Mouse (Mus musculus) kidney, adult 18-20 months (tissue): ENCODE results near the gene Hist2h2aa2.
"Not testable (repeated sequence)": the region's sequence is repeated elsewhere in the genome, so short reads cannot be mapped to it uniquely, and the experiment has no call there.

Experiments
- DNase-seq: peaks from one replicate; pipeline ENCODE4 v3.0.0; 2021

The Hist2h2aa2 gene

GRCm38 (mm10) chr3:96261623-96262022, 21.5 kb upstream of the Hist2h2aa2 start:
- no peak for DNase-seq

- DNase-seq: no peak
Measured at GRCm38 (mm10) chr3:96260220-96260619, 20.1 kb upstream of the Hist2h2aa2 start.

- DNase-seq: no peak
Measured at GRCm38 (mm10) chr3:96257190-96257589, 17.1 kb upstream of the Hist2h2aa2 start.

GRCm38 (mm10) chr3:96255926-96256593, 16.0 kb upstream of the Hist2h2aa2 start:
- DNase-seq: no peak

DNA sequence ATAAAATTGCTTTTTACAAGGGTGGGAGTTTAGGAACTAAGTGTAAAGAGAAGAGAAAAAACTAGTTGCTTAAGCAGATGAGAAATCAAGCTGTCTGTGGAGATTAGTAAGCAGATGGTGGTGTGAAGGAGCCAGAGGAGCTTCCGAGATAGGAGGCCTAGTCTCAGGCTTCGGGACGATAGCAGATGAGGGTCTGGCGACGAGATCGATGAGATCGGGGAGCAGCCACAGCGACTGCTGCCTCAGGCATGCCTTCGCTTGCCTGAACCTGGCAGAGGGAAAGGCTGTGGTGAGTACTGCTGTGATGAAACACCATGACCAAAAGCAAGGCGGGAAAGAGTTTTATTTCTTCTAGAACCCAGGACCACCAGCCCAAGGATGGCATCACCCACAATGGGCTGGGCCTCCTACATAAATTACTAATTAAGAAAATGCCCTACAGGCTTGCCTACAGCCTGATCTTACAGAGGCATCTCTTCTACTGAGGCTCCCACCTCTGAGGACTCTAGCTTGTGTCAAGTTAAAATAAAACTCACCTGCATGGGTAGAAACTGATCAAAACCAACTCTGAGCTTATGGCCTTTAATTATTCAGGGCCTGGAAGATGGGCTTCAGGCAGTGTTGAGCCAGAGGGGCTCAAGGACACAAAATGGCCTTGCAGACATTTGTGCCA, 14.7 kb upstream of the Hist2h2aa2 start:
- no peak for DNase-seq

DNA sequence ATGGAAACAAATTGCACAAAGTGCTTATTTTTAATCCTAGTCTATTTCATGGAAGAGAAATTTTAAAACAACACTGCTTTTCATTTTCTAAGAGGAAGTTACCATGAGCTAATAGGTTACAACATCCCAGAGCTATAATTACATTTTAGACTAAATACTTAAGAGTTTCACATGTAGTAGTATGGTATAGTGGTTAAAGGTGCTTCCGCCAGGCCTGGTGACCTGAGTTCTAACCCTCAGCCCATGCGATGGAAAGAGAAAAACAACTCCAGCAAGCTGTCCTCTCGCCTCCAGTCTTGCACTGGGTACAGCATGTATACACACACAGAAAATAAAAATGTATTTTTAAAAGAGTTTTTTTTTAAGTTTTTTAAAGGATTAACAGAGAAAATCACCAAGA, 11.7 kb upstream of the Hist2h2aa2 start:
- DNase-seq: no peak

DNA sequence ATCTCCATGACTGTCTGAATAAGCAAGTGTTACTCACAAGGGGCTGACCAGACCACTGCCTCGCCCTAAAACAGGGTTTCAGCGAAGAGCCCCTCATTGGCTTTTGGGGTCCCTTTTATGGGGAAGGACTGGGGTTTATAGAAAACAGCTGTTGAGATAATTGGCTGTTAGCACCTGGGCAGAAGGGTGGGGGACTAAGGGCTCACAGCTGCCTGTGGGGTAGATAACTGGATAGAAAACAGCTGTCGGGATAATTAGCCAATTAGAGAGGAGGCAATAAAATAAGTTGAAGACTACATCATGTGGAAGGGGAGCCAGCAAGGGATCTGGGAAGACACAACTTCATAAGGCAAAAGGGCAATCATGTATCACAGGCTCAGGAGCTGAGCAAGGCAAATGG, 10.8 kb upstream of the Hist2h2aa2 start:
- DNase-seq: no peak

GRCm38 (mm10) chr3:96249034-96249345, 8.9 kb upstream of the Hist2h2aa2 start:
- DNase-seq: no peak

DNA sequence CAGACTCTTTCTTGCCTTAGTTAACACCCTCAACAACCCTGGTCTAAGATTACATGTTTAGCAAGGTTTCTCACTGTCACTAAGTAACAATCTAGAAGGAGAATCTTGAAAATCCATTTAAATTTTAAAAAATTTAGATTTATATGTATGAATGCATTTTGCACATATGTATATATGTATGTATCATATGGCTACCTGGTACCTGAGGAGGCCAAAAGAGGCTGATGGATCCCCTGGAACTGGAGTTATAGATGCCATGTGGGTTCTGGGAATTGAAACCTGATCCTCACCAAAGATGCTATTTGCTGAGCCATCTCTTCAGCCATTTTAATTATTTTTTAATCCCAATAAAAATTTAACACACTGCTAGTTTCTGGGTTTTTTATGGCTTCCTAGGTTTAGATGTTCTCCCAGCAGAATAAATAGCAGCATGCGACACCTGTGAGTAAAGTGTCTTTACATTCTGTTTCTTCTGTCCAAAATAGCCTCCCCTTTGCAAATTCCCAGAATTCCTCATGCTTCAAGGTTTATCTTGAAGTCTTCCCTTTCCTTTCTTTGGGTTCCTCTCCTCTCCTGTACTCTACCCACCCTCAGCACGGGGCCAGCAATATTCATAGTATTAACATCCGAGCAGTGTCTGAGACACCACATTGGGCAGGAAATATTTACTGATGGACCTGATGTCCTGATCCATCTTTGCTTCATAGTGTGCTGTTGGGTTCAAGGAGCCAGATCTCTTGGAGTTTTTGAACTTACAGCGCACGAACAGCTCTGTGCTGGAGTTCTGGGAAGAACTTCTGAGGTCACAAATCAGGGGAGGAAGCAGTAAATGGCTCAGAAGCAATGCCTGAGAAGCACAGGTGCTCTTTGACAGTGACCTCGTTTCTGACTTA, 8.3 kb upstream of the Hist2h2aa2 start:
- DNase-seq: no peak

GRCm38 (mm10) chr3:96247356-96248140, 7.5 kb upstream of the Hist2h2aa2 start:
- DNase-seq: no peak

DNA sequence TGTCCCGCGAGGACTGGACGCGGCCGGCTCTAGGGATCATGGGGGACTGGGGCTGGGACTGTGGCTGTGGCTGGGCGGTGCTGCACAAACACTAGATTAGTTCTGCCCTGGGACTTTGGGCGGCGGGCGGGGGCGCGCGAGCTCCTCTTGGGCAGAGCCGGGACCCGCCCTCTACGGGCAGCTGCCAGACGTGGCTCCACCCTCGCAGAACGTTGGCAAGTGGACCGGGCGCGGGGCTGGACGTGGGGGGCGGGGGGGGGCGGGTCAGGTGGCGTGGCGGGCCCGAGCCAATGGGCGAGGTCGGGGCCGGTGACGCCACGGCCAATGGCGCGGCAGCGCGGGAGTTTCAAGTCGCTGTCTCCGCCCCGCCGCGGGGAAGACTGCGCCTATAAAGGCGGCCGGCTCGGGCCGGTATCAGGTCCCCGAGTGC, 6.4 kb upstream of the Hist2h2aa2 start, which contains the start of gene Hist2h3c1:
TSS of gene Hist2h3c1 (plus strand) at position 259 of the 430 bp plus-strand sequence.
- not testable (repeated sequence) for DNase-seq

- not testable (repeated sequence) for DNase-seq
Measured at GRCm38 (mm10) chr3:96246018-96246417, 5.9 kb upstream of the Hist2h2aa2 start.

- peak; percentile 89 for DNase-seq
Measured at GRCm38 (mm10) chr3:96245003-96245886, 5.2 kb upstream of the Hist2h2aa2 start, which contains the start of gene Hist2h2aa1. Hist2h2aa1 (plus strand) TSS chr3:96245497.

GRCm38 (mm10) chr3:96243921-96244572, 4.0 kb upstream of the Hist2h2aa2 start:
- DNase-seq: peak; percentile 15

DNA sequence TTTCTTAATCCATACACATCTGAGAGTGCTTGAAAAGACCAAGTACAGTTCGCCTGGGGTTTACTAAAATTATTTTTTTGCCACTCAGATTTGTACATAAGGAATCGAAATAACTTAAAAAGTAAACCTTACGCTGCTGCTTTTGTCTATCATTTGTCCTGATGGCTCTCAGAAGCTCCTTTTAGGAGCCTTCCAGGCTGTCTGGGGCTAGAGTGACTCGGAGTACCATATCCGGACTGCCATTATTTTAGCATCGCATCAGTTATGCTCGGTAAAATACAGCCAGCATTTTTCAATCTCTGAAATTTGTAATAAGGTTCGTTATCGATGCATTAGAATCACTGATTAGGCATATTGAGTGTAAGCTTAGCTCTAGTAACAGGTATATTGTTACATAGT, 722 bp upstream of the Hist2h2aa2 start:
- DNase-seq: no peak

DNA sequence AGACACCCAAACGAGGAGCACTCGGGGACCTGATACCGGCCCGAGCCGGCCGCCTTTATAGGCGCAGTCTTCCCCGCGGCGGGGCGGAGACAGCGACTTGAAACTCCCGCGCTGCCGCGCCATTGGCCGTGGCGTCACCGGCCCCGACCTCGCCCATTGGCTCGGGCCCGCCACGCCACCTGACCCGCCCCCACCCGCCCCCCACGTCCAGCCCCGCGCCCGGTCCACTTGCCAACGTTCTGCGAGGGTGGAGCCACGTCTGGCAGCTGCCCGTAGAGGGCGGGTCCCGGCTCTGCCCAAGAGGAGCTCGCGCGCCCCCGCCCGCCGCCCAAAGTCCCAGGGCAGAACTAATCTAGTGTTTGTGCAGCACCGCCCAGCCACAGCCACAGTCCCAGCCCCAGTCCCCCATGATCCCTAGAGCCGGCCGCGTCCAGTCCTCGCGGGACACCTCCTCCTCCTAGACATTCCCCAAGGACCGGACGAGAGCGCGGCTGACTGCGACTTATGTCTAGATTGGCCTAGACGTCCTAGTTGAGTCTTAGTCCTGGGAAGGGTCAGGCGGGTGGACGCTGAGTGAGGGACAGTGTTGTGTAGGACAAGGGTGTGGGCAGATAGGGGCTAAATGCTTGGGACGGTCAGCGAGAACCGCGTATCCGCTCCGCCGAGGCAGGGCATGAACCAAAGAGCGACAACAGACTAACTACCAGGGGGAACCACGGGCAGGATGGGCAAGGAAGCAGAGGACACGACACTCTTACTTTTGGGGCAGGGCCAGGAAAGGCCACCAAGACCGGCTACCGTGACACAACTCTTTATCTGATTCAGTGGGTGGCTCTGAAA, 902 bp downstream of the Hist2h2aa2 start, which contains the start of gene Hist2h3c2:
TSS of gene Hist2h3c2 (minus strand) at position 174 of the 840 bp plus-strand sequence.
- DNase-seq: peak; percentile 53

- DNase-seq: no peak
Measured at GRCm38 (mm10) chr3:96237904-96238511, 2.1 kb downstream of the Hist2h2aa2 start.

- DNase-seq: no peak
Measured at GRCm38 (mm10) chr3:96237335-96237903, 2.7 kb downstream of the Hist2h2aa2 start.

DNA sequence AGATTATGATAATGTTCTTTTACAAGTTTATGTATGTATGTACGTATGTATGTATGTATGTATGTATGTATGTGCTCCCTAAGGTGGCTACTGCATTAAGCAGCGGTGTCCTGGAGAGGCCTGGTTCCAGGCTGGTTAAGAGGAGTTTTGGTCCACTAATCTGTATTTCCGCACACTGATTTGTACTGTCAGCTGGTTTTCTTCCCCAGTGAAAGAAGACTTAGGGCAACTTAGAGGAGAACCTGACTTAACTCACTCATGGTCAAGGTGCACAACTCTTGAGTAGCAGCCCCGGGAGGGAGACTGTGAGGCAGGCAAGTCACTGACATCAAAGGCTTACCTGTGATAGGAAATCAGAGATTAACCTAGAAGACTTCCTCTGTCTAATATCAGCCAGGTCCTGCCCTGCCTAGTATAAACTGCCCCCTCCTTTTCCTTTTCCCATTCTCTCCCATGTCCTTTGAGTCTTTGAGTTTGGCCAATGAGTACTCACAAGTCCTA, 3.2 kb downstream of the Hist2h2aa2 start:
- DNase-seq: no peak
